Mouse (Mus musculus) liver, embryonic 15.5 days (tissue): ENCODE data around the gene Car7. TPM values are rescaled to one million over a fixed set of nuclear protein-coding genes. Genes with fewer than 3 reads are reported as not detected.
"Not testable (repeated sequence)": the region's sequence is repeated elsewhere in the genome, so short reads cannot be mapped to it uniquely, and the experiment has no call there.

Experiments
- ATAC-seq: fragments of 200-750 bp; cut with Nextera tagmentation; 2 replicates; pipeline ENCODE4 v1.8.0; 2017; ENCODE audit warnings: moderate number of reproducible peaks, mild to moderate bottlenecking, moderate library complexity; ENCODE audit not compliant: insufficient read depth
- H3K27ac ChIP-seq: fragments of 300-500 bp; sonication (generic); replicated peaks from 2 replicates; pipeline ENCODE4 v1.5.1; 2015; ENCODE audit warnings: mild to moderate bottlenecking, inconsistent platforms
- H3K27me3 ChIP-seq: fragments of 300-500 bp; sonication (generic); 2 replicates; pipeline ENCODE4 v1.6.1; 2015; ENCODE audit warnings: mild to moderate bottlenecking, inconsistent platforms
- H3K36me3 ChIP-seq: fragments of 300-500 bp; sonication (generic); replicated peaks from 2 replicates; pipeline ENCODE4 v1.6.1; 2015; ENCODE audit warnings: moderate library complexity, mild to moderate bottlenecking, inconsistent platforms
- H3K4me1 ChIP-seq: fragments of 300-500 bp; sonication (generic); replicated peaks from 2 replicates; pipeline ENCODE4 v1.6.1; 2015; ENCODE audit warnings: inconsistent platforms
- H3K4me2 ChIP-seq: fragments of 300-500 bp; sonication (generic); 2 replicates; pipeline ENCODE4 v1.6.1; 2015; ENCODE audit warnings: moderate library complexity, mild to moderate bottlenecking, inconsistent platforms
- H3K4me3 ChIP-seq: fragments of 300-500 bp; sonication (generic); replicated peaks from 2 replicates; pipeline ENCODE4 v1.5.1; 2015; ENCODE audit warnings: mild to moderate bottlenecking, inconsistent platforms
- H3K9ac ChIP-seq: fragments of 300-500 bp; sonication (generic); 2 replicates; pipeline ENCODE4 v1.6.1; 2015; ENCODE audit warnings: moderate library complexity, mild to moderate bottlenecking, inconsistent platforms
- H3K9me3 ChIP-seq: fragments of 300-500 bp; sonication (generic); replicated peaks from 2 replicates; pipeline ENCODE4 v1.6.1; 2016; ENCODE audit warnings: inconsistent platforms
- WGBS: fragments of 180-500 bp; shearing (Covaris S2); methylation state at CpG from one replicate; pipeline ENCODE4 v1.1.7; 2015; ENCODE audit warnings: mixed read lengths; ENCODE audit not compliant: insufficient replicate concordance; 5-methylcytosine and 5-hydroxymethylcytosine counted together
- polyA plus RNA-seq: library from polyadenylated mRNA; unstranded; fragments of >200 nt; fragmentation: Nextera tagmentation; extraction: Ambion mirVana; gene quantifications from 2 replicates; pipeline ENCODE4 v1.2.1, GENCODE M21; 2015

Car7 gene
- polyA plus RNA-seq, 1 experiment from 2014 or later, result 6.1 TPM

DNA sequence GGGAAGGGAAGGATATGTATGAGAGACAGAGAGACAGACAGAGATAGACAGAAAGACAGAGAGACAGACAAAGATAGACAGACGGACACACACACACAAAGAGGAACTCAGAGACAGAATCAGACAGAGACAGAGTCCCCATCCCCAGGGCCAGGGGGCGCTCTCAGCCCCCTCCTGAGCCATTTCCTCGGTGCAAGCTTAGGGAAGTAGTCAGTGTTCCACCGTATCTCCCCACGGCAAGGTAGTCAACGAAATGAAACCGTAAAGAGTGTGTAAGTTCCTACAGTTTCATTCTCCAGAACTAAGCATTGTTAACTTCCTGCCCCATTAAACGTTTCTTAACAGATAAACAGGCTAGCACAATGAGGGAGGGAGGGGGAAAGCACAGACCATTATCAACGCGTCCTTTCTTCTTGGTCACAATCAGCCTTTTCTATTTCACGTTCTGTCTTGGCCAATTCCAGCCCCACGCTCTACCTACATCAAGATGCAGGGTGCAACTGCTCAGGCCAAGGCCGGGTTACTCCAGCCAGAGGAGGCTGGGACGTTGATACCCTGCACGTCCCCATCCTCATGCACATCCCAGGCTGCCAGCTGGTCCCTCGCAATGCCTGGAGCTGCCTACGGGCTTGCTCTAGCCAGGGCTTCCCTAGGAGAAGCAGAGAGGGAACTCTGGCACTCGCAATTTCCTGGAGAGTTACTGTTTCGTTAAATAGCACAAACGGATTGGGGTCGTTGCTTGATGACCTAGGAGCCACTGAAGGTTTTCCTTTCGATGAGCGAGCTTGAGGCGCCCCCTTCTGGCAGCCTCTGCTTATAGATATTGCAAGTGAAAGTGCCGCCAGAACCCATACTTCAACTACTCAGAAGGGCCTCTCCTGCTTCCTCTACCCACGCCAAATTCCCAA is 36.2 kb downstream of the Car7 start:
- peak; percentile 56 for ATAC-seq
- WGBS, result under 1% methylated on average over 26 of the region's 26 CpGs
- H3K4me2 ChIP-seq, result peak overlapping the region; percentile 80
- H3K27me3 ChIP-seq, result 0 out of 2 replicates have a peak, but pooled peaks cover 4% of the 10 kb centered on the region
- H3K9me3 ChIP-seq, result no peaks in the 10 kb centered on the region
- H3K27ac ChIP-seq, result no peak overlapping the region
- peak overlapping the region; percentile 55 for H3K4me3 ChIP-seq
- no peaks in the 10 kb centered on the region for H3K36me3 ChIP-seq
- H3K4me1 ChIP-seq, result peaks cover 11% of the 10 kb centered on the region
- H3K9ac ChIP-seq, result peak overlapping the region; percentile 12

DNA sequence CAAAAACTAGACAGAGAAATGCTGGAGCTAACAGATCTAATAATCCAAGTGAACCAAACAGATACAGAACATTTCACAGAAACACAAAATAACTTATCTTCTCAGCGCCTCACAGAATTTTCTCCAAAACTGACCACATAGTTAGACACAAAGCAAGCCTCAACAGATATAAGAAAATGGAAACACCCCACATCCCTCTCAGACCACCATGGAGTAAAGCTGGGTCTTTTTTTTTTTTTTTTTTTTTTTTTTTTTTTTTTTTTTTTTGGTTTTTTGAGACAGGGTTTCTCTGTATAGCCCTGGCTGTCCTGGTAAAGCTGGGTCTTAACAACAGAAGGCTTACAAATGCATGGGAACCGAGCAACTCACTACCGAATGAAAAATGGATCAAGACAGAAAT is 42.3 kb downstream of the Car7 start:
- H3K9ac ChIP-seq, result no peak overlapping the region
- H3K4me1 ChIP-seq, result no peaks in the 10 kb centered on the region
- 63% methylated on average over 3 of the region's 3 CpGs for WGBS
- no peak overlapping the region for H3K27ac ChIP-seq
- no peak overlapping the region for H3K4me2 ChIP-seq
- H3K9me3 ChIP-seq, result no peaks in the 10 kb centered on the region
- H3K27me3 ChIP-seq, result 0 out of 2 replicates have a peak, but pooled peaks cover 4% of the 10 kb centered on the region
- no peak for ATAC-seq
- H3K36me3 ChIP-seq, result no peaks in the 10 kb centered on the region
- no peak overlapping the region for H3K4me3 ChIP-seq

DNA sequence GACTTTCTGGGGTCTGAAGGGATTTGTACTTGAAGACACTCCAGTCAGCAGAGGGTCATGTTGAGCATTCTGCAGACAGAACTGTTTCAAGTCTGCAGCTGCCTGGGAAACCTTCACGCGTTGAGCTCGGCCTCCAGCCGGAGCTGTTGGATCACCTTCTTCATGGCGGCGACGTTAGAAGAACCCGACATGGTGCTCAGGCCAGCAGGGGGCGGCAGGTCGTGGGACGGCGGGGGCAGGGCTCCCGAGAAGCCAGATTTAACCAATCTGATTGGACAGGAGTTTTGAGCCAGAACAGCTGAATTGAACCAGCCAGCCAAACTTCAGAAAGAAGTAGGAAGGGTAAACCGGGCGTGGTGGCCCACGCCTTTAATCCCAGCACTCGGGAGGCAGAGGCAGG is 43.1 kb downstream of the Car7 start:
- 68% methylated on average over 17 of the region's 17 CpGs for WGBS

DNA sequence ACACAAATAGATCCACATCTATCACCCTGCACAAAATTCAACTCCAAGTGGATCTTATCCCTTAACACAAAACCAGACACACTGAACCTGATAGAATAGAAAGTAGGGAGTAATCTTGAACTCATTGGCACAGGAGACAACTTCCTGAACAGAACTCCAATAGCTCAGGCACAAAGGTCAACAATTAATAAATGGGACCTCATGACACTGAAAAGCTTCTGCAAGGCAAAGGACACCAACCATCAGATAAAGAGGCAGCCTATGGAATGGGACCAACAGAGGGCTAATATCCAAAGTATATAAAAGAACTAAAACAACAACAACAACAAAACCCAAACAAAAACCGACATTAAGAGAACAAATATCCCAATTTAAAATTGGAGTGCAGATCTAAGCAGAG is 50.0 kb downstream of the Car7 start:
- WGBS, result 27% methylated on average over 1 of the region's 1 CpGs
- H3K4me2 ChIP-seq, result no peak overlapping the region
- no peaks in the 10 kb centered on the region for H3K4me1 ChIP-seq
- no peak for ATAC-seq
- no peaks in the 10 kb centered on the region for H3K36me3 ChIP-seq
- H3K9me3 ChIP-seq, result no peaks in the 10 kb centered on the region
- no peak overlapping the region for H3K4me3 ChIP-seq
- H3K27me3 ChIP-seq, result no peaks in the 10 kb centered on the region
- H3K27ac ChIP-seq, result no peak overlapping the region
- no peak overlapping the region for H3K9ac ChIP-seq

More for the DNA sequence above, 43.1 kb downstream of the Car7 start:
- H3K9me3 ChIP-seq, H3K27me3 ChIP-seq, H3K27ac ChIP-seq, H3K4me1 ChIP-seq, H3K4me2 ChIP-seq, H3K9ac ChIP-seq, ATAC-seq, H3K36me3 ChIP-seq, H3K4me3 ChIP-seq: not testable (repeated sequence)

DNA sequence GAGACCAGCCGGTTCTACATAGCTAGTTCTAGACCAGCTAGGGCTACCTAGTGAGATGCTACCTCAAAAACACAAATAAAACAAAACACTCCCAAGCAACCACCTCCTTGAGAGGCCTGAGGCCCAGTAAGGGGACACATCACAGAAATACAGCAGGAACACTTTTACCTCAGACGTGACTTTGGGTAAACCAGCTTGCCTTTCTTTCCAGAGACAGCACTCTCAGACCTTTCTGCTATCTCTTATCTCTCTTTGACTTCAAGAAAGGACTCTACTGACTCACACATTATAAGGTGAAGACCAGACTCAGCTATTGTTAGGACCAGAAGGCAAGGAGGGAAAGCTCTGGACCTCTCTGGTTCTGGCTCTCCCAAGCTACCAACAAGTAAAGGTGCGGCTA is 55.8 kb downstream of the Car7 start:
- Histone ChIP-seq H3K27me3 (no peaks in the 10 kb centered on the region), H3K27ac (no peak overlapping the region), H3K36me3 (peaks cover 20% of the 10 kb centered on the region), H3K4me3 (no peak overlapping the region), H3K9ac (no peak overlapping the region), H3K4me2 (no peak overlapping the region), H3K9me3 (no peaks in the 10 kb centered on the region), H3K4me1 (peaks cover 27% of the 10 kb centered on the region)
- ATAC-seq, result no peak
- WGBS, result 65% methylated on average over 3 of the region's 3 CpGs

DNA sequence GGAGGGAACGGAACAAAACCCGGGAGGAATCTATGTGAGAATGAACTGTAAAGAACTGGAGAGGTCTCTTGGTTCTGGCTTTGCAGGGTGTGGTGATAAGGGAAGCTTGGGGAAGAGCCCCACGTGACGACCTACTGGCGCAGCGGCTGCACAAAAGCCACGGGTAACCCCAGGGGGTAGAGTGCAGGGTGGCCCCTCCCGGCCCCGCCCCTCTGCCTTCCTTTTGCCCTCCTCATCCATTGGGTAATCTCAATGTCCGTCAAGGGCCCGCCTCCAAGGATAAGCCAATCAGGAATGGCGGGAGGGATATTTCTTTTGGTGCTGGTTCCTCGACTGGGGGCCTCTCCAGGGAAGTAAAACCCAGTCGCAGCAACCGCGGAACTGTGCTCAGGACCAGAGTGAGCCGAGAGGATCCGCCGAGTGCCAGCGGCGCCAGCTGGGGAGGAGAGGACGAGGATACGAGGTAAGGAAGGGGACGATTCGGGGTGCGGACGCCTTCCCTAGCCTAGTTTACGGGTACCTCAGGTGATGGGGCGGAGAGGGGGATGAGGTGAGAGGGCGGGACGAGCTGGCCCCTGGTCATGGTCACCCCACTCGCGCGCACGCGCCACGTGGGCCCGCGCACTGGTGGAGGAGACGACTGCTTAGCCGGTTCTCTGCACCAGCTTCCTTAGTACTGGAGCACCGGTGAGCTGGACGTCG is 56.8 kb downstream of the Car7 start, which contains the start of gene Pdp2:
Gene Pdp2 (plus strand): TSS at position 319 of the 702 bp plus-strand sequence.
- WGBS, result under 1% methylated on average over 44 of the region's 44 CpGs
- no peaks in the 10 kb centered on the region for H3K27me3 ChIP-seq
- peak; percentile 97 for ATAC-seq

DNA sequence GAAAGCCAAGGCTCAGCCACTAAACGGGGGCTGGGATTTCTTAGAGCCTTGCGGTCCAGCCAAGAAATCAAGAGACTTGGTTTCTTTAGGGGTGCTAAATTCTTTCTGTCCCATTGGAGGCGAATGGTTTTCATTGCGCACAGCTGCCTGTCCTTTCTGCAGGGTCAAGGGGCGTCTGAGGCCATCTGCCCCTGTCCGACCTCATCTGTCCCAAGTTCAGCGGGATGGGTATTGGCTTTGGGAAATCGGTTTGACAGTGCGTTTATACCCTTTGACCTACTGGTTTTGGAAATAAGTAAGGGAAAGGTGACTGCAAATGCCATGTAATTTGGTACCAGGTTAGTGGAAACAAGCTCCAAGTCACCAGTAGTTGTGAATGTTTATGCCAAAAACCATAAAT is 57.4 kb downstream of the Car7 start:
- WGBS, result 3% methylated on average over 9 of the region's 9 CpGs
- Histone ChIP-seq H3K27me3 (no peaks in the 10 kb centered on the region), H3K9me3 (no peaks in the 10 kb centered on the region), H3K4me1 (peaks cover 37% of the 10 kb centered on the region), H3K4me2 (peak overlapping the region; percentile 93), H3K4me3 (peak overlapping the region; percentile 73), H3K36me3 (peaks cover 20% of the 10 kb centered on the region), H3K27ac (peak overlapping the region; percentile 87), H3K9ac (peak overlapping the region; percentile 52)
- ATAC-seq, result no peak

More for the DNA sequence above, 56.8 kb downstream of the Car7 start, which contains the start of gene Pdp2:
- peak within 1 kb of the TSS; percentile 93 for H3K4me2 ChIP-seq
- peak within 1 kb of the TSS; percentile 87 for H3K27ac ChIP-seq
- peaks cover 20% of the 10 kb centered on the region for H3K36me3 ChIP-seq
- H3K9ac ChIP-seq, result peak within 1 kb of the TSS; percentile 52
- no peaks in the 10 kb centered on the region for H3K9me3 ChIP-seq
- H3K4me3 ChIP-seq, result peak within 1 kb of the TSS; percentile 73
- peaks cover 33% of the 10 kb centered on the region for H3K4me1 ChIP-seq

DNA sequence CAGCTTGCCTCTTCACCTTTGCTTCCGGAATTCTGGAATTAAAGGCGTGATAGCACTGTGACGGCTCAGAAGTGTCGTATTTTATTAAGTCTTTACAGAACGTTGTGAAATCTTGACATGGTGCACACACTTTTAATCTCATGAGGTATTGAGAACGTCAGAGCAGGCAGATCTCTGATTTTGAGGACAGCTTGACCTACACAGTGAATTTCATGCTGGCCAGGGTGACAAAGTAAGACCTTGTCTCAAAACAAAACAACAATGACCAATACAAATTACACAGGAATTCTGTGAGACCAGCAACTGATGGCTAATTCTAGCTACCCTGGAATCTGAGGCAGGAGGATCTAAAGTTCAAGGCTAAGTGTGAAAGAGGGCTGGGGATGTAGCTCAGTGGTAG is 58.1 kb downstream of the Car7 start:
- Histone ChIP-seq H3K36me3 (peaks cover 20% of the 10 kb centered on the region), H3K9ac (no peak overlapping the region), H3K4me2 (peak overlapping the region; percentile 93), H3K4me3 (no peak overlapping the region), H3K9me3 (no peaks in the 10 kb centered on the region), H3K27ac (no peak overlapping the region), H3K4me1 (peaks cover 37% of the 10 kb centered on the region), H3K27me3 (no peaks in the 10 kb centered on the region)
- ATAC-seq, result no peak
- WGBS, result 70% methylated on average over 6 of the region's 6 CpGs

DNA sequence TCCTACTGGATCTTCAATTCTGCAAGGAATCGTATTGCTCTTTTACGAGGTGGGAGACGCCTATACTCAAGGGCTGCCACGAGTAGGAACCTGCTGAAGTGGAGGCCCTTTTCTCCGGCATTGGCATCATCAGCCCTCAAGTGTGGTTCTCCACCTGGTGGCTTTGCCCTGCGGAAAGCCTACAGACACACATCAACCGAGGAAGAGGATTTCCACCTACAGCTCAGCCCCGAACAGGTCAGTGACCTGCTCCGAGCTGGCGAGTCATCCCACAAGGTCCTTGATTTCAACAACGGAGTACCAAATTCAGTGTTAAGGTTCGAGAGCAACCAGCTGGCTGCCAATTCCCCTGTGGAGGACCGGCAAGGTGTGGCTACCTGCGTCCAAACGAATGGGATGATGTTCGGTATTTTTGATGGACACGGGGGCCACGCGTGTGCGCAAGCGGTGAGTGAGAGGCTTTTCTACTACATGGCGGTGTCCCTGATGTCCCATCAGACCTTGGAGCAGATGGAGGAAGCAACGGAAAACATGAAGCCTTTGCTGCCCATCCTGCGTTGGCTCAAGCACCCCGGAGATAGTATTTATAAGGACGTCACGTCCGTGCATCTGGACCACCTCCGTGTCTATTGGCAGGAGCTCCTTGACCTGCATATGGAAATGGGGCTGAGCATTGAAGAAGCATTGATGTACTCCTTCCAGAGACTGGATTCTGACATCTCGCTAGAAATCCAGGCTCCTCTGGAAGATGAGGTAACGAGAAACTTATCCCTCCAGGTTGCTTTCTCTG is 59.2 kb downstream of the Car7 start:
- no peak for ATAC-seq
- Histone ChIP-seq H3K4me1 (peaks cover 37% of the 10 kb centered on the region), H3K27me3 (no peaks in the 10 kb centered on the region), H3K36me3 (peaks cover 20% of the 10 kb centered on the region), H3K9me3 (no peaks in the 10 kb centered on the region), H3K4me2 (no peak overlapping the region), H3K27ac (no peak overlapping the region), H3K9ac (no peak overlapping the region), H3K4me3 (no peak overlapping the region)
- 86% methylated on average over 31 of the region's 31 CpGs for WGBS

DNA sequence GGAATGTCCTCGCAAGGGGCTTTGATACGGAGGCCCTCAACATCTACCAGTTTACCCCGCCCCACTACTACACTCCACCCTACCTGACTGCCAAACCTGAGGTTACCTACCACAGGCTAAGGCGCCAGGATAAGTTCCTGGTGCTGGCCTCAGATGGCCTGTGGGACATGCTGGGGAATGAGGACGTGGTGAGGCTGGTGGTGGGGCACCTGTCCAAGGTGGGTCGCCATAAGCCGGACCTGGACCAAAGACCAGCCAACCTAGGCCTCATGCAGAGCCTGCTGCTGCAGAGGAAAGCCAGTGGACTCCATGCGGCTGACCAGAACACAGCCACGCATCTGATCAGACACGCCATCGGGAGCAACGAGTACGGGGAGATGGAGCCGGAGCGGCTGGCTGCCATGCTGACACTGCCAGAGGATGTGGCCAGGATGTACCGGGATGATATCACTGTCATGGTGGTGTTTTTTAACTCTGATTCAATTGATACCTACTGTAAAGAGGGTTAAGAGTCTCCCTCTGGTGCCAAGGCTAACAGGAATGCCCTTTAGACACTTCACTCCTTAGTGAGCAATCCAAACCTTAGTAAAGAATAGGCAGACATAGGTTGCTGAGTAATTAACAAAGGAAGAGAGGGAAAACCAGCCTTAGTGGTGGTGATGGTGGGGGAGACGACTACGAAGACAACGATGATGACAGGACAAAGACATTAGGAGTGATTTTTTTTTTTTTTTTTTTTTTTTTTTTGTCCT is 60.3 kb downstream of the Car7 start:
- no peak for ATAC-seq
- H3K27ac ChIP-seq, result no peak overlapping the region
- 84% methylated on average over 19 of the region's 19 CpGs for WGBS

More for the DNA sequence above, 60.3 kb downstream of the Car7 start:
- no peaks in the 10 kb centered on the region for H3K27me3 ChIP-seq
- peaks cover 37% of the 10 kb centered on the region for H3K4me1 ChIP-seq
- H3K36me3 ChIP-seq, result peaks cover 20% of the 10 kb centered on the region
- no peak overlapping the region for H3K4me3 ChIP-seq
- no peak overlapping the region for H3K9ac ChIP-seq
- H3K4me2 ChIP-seq, result no peak overlapping the region
- H3K9me3 ChIP-seq, result no peaks in the 10 kb centered on the region
